Mouse (Mus musculus) CH12.LX (cell line): ENCODE measurements around the gene Creb3. TPM values are rescaled to one million over a fixed set of nuclear protein-coding genes. Genes with fewer than 3 reads are reported as not detected.

Experiments
- DNase-seq: peaks from one replicate; pipeline ENCODE4 v3.0.0-alpha.2; 2013; ENCODE audit errors: extremely low read depth
- H3K27ac ChIP-seq: 2 replicates; pipeline ENCODE4 v1.5.1; 2012; ENCODE audit warnings: low read depth, mild to moderate bottlenecking, control low read depth, moderate library complexity; ENCODE audit not compliant: insufficient read depth
- H3K27me3 ChIP-seq: replicated peaks from 2 replicates; pipeline ENCODE3; 2012; ENCODE audit warnings: inconsistent platforms
- H3K36me3 ChIP-seq, 2 experiments: replicated peaks in 1 of 2; 2 replicates each; pipeline versions ENCODE3 to v1.6.1; 2012; ENCODE audit warnings: inconsistent platforms in 1 of 2, low read length in 1 of 2, mild to moderate bottlenecking in 1 of 2, mixed read lengths in 1 of 2, moderate library complexity in 1 of 2; ENCODE audit not compliant: control insufficient read depth in 1 of 2, insufficient read depth in 1 of 2
- H3K4me1 ChIP-seq, 2 experiments: 2 replicates each; pipeline ENCODE4 v1.6.1; 2012; ENCODE audit warnings: inconsistent platforms in 1 of 2, moderate library complexity in 1 of 2; ENCODE audit not compliant: insufficient read depth in 2 of 2, control insufficient read depth in 1 of 2
- H3K4me2 ChIP-seq: 2 replicates; pipeline ENCODE4 v1.6.1; 2012; ENCODE audit warnings: low read depth, mild to moderate bottlenecking, control low read depth; ENCODE audit not compliant: poor library complexity, insufficient read depth, severe bottlenecking
- H3K4me3 ChIP-seq, 3 experiments: fragments of 150-350 bp in 1 of 3; sonication (generic) in 1 of 3; replicated peaks in 1 of 3; 2 replicates each; pipeline versions ENCODE3 to v1.5.1; 2011 to 2012; ENCODE audit warnings: low read depth in 2 of 3, low read length in 2 of 3, mild to moderate bottlenecking in 2 of 3, moderate library complexity in 2 of 3, control low read depth in 1 of 3, improper control_type of control experiment in 1 of 3, inconsistent platforms in 1 of 3, mixed read lengths in 1 of 3; ENCODE audit not compliant: poor library complexity in 1 of 3
- H3K79me2 ChIP-seq: replicated peaks from 2 replicates; pipeline ENCODE4 v1.6.1; 2012; ENCODE audit warnings: mild to moderate bottlenecking, moderate library complexity; ENCODE audit not compliant: control insufficient read depth, poor library complexity, insufficient read depth, severe bottlenecking; ENCODE audit errors: extremely low read depth
- H3K9ac ChIP-seq: 2 replicates; pipeline ENCODE4 v1.6.1; 2012; ENCODE audit warnings: low read depth, mild to moderate bottlenecking, control low read depth, moderate library complexity; ENCODE audit not compliant: insufficient read depth
- H3K9me3 ChIP-seq: replicated peaks from 2 replicates; pipeline ENCODE3; 2012; ENCODE audit warnings: low read length, inconsistent platforms, mixed read lengths
- CHD2 ChIP-seq: IDR thresholded peaks from 2 replicates; pipeline ENCODE4 v1.6.1; 2011; ENCODE audit warnings: low read length, improper control_type of control experiment
- CTCF ChIP-seq, 2 experiments: IDR thresholded peaks in 1 of 2; conservative IDR thresholded peaks in 1 of 2; 2 replicates each; pipeline ENCODE4 v1.5.1; 2011 to 2012; ENCODE audit warnings: low read depth in 2 of 2, low read length in 2 of 2, improper control_type of control experiment in 1 of 2, inconsistent platforms in 1 of 2, mild to moderate bottlenecking in 1 of 2, moderate library complexity in 1 of 2
- ELF1 ChIP-seq: IDR thresholded peaks from 2 replicates; pipeline ENCODE4 v1.6.1; 2014; ENCODE audit warnings: low read depth, mild to moderate bottlenecking, inconsistent platforms, low read length, improper control_type of control experiment
- GABPA ChIP-seq: IDR thresholded peaks from 2 replicates; pipeline ENCODE4 v1.6.1; 2012; ENCODE audit warnings: low read depth, low read length, improper control_type of control experiment, inconsistent platforms; ENCODE audit not compliant: insufficient replicate concordance
- JUN ChIP-seq: IDR thresholded peaks from 2 replicates; pipeline ENCODE4 v1.6.1; 2011; ENCODE audit warnings: low read depth, mild to moderate bottlenecking, low read length, improper control_type of control experiment, moderate library complexity; ENCODE audit not compliant: insufficient read depth
- MAFK ChIP-seq: IDR thresholded peaks from 2 replicates; pipeline ENCODE4 v1.6.1; 2011; ENCODE audit warnings: low read length, improper control_type of control experiment; ENCODE audit not compliant: insufficient replicate concordance
- MAZ ChIP-seq: IDR thresholded peaks from 2 replicates; pipeline ENCODE4 v1.6.1; 2012; ENCODE audit warnings: low read depth, mild to moderate bottlenecking, inconsistent platforms, low read length, improper control_type of control experiment, moderate library complexity
- MXI1 ChIP-seq: IDR thresholded peaks from 2 replicates; pipeline ENCODE4 v1.6.1; 2011; ENCODE audit warnings: mild to moderate bottlenecking, low read depth, low read length, improper control_type of control experiment
- PAX5 ChIP-seq: IDR thresholded peaks from 2 replicates; pipeline ENCODE4 v1.6.1; 2012; ENCODE audit warnings: low read length, inconsistent platforms, mixed read lengths
- POLR2A ChIP-seq: IDR thresholded peaks from 2 replicates; pipeline ENCODE4 v1.6.1; 2011; ENCODE audit warnings: low read depth, mild to moderate bottlenecking, improper control_type of control experiment, low read length
- POLR2AphosphoS2 ChIP-seq: IDR thresholded peaks from 2 replicates; pipeline ENCODE4 v1.6.1; 2011; ENCODE audit warnings: low read depth, low read length, improper control_type of control experiment
- RCOR1 ChIP-seq: conservative IDR thresholded peaks from 2 replicates; pipeline ENCODE4 v1.6.1; 2012; ENCODE audit warnings: low read depth, mild to moderate bottlenecking, inconsistent platforms, low read length, improper control_type of control experiment
- SMC3 ChIP-seq: IDR thresholded peaks from 2 replicates; pipeline ENCODE4 v1.6.1; 2011; ENCODE audit warnings: low read depth, low read length, improper control_type of control experiment
- USF1 ChIP-seq: IDR thresholded peaks from 2 replicates; pipeline ENCODE4 v1.6.1; 2014; ENCODE audit warnings: low read depth, mild to moderate bottlenecking, inconsistent platforms, low read length, improper control_type of control experiment
- ZC3H11A ChIP-seq: IDR thresholded peaks from 2 replicates; pipeline ENCODE4 v1.6.1; 2012; ENCODE audit warnings: low read depth, mild to moderate bottlenecking, inconsistent platforms, low read length, improper control_type of control experiment
- ZKSCAN1 ChIP-seq: IDR thresholded peaks from 2 replicates; pipeline ENCODE4 v1.6.1; 2012; ENCODE audit warnings: low read depth, inconsistent platforms, low read length, improper control_type of control experiment, borderline replicate concordance
- ZNF384 ChIP-seq: IDR thresholded peaks from 2 replicates; pipeline ENCODE4 v1.6.1; 2012; ENCODE audit warnings: low read depth, low read length, improper control_type of control experiment, inconsistent platforms
- dilution Hi-C: fragments of 300-500 bp; cut with MboI; formaldehyde crosslinking; loops from 2 replicates; pipeline ENCODE4 v1.14.3; 2020; ENCODE audit warnings: low sequenced_read_pairs; ENCODE audit not compliant: extremely low pct_unique_long_range_greater_than_20kb, extremely low pct_ligation_motif_present
- in situ Hi-C: fragments of 300-500 bp; cut with MboI; formaldehyde crosslinking; loops from 3 replicates; pipeline ENCODE4 v1.14.3; 2019; ENCODE audit warnings: low sequenced_read_pairs, low pct_ligation_motif_present, low pct_unique_long_range_greater_than_20kb, mixed read lengths
- polyA plus RNA-seq: library from polyadenylated mRNA; unstranded; fragments of >175 nt; gene quantifications from 2 replicates; pipeline ENCODE4 v1.2.1, GENCODE M21; 2012; ENCODE audit warnings: low read depth; ENCODE audit not compliant: insufficient read length
- total RNA-seq, 2 experiments: library from RNA; depleted of rRNA; stranded (reverse); fragments of 300-350 nt in 1 of 2; fragments of >200 nt in 1 of 2; gene quantifications; 2 replicates each; pipeline ENCODE4 v1.2.3; 2012 to 2014

The Creb3 gene
- total and polyA plus RNA-seq, 3 experiments, result 26.1 to 33.1 (median 32.9) TPM

GRCm38 (mm10) chr4:43564231-43564630 is 2.1 kb downstream of the Creb3 start:
- dilution Hi-C loops, result no loop called here
- Histone ChIP-seq H3K79me2 (peaks cover 24% of the 10 kb centered on the region), H3K4me3 (no peak overlapping the region), H3K9ac (no peak overlapping the region), H3K27ac (no peak overlapping the region), H3K4me1 (peaks cover 3 to 26% of the 10 kb centered on the region in 2 experiments), H3K4me2 (no peak overlapping the region), H3K36me3 (peaks cover 42 to 57% of the 10 kb centered on the region in 2 experiments), H3K9me3 (no peaks in the 10 kb centered on the region), H3K27me3 (no peaks in the 10 kb centered on the region)
- no peak for DNase-seq
- TF ChIP-seq CHD2 (no peak), POLR2A (no peak), PAX5 (no peak), MAZ (no peak), CTCF (conservative IDR thresholded peaks at IDR 0.05 in 1 of 2, IDR thresholded peaks at IDR 0.05 in 1 of 2; ENCODE audit: low read depth in 2 of 2, low read length in 2 of 2) (no peak), JUN (no peak)
- in situ Hi-C loops, result loop anchor here (25.0 kb wide), 1 partner anchor 552 kb away; the partner anchor contains the start of genes Fancg and Vcp

GRCm38 (mm10) chr4:43567140-43567539 is 5.0 kb downstream of the Creb3 start:
- no peak overlapping the region for H3K4me3 ChIP-seq
- TF ChIP-seq USF1, result no peak
- no peak for TF ChIP-seq MXI1
- TF ChIP-seq ZNF384, result no peak
- no peak for TF ChIP-seq MAFK
- no peak for TF ChIP-seq GABPA
- no peak for TF ChIP-seq RCOR1
- no peak for TF ChIP-seq ZKSCAN1
- TF ChIP-seq ELF1, result no peak
- no peak for TF ChIP-seq POLR2AphosphoS2
- TF ChIP-seq SMC3, result no peak
- no peak for TF ChIP-seq ZC3H11A
- H3K9me3 ChIP-seq, result no peaks in the 10 kb centered on the region
- H3K27ac ChIP-seq, result no peak overlapping the region
- no peak overlapping the region for H3K9ac ChIP-seq
- H3K36me3 ChIP-seq, result peaks cover 68 to 86% of the 10 kb centered on the region in 2 experiments
- peaks cover 0 to 17% of the 10 kb centered on the region in 2 experiments; a peak in 3 of 4 replicates for H3K4me1 ChIP-seq
- no peak for DNase-seq
- dilution Hi-C loops (no loop called here), in situ Hi-C loops (loop anchor here (25.0 kb wide), 1 partner anchor 555 kb away; the partner anchor contains the start of genes Fancg and Vcp)
- no peaks in the 10 kb centered on the region for H3K27me3 ChIP-seq
- no peaks in the 10 kb centered on the region; the same call in 1 of the 2 replicates for H3K79me2 ChIP-seq
- no peak overlapping the region for H3K4me2 ChIP-seq
